Mouse (Mus musculus) c-Kit-negative CD71-positive TER-119-positive erythroid progenitor cells, embryonic 14.5 days (primary cell): ENCODE data around the gene Rpl28.

Experiments
- DNase-seq: peaks from one replicate; pipeline ENCODE4 v3.0.0-alpha.2; 2013; ENCODE audit warnings: low read depth, low spot score

Gene Rpl28

GRCm38 (mm10) chr7:4830476-4830875, 37.8 kb downstream of the Rpl28 start:
- no peak for DNase-seq

GRCm38 (mm10) chr7:4835631-4836327, 43.1 kb downstream of the Rpl28 start:
- no peak for DNase-seq

GRCm38 (mm10) chr7:4836351-4836792, 43.7 kb downstream of the Rpl28 start:
- no peak for DNase-seq

GRCm38 (mm10) chr7:4837639-4838038, 45.0 kb downstream of the Rpl28 start:
- no peak for DNase-seq

DNA sequence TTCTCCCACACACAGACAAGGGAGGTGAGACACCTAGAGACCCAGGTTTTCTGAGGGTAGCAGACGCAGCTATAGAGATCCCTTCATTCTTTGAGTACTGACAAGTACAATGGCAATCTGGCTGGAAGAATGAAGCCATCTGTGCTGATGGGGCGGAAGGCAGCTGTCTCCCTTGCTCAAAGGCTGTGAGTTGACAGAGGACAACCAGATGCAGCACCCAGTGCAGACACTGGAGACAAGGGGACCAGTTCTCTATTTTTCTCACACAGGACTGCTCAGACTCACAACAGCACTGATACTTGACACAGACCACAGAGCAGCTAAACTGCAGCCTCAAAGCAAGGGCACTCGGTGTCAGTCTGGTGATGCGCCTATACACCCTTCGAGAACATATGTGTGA, 49.4 kb downstream of the Rpl28 start:
- DNase-seq: no peak

GRCm38 (mm10) chr7:4842634-4843131, 50.0 kb downstream of the Rpl28 start:
- no peak for DNase-seq

DNA sequence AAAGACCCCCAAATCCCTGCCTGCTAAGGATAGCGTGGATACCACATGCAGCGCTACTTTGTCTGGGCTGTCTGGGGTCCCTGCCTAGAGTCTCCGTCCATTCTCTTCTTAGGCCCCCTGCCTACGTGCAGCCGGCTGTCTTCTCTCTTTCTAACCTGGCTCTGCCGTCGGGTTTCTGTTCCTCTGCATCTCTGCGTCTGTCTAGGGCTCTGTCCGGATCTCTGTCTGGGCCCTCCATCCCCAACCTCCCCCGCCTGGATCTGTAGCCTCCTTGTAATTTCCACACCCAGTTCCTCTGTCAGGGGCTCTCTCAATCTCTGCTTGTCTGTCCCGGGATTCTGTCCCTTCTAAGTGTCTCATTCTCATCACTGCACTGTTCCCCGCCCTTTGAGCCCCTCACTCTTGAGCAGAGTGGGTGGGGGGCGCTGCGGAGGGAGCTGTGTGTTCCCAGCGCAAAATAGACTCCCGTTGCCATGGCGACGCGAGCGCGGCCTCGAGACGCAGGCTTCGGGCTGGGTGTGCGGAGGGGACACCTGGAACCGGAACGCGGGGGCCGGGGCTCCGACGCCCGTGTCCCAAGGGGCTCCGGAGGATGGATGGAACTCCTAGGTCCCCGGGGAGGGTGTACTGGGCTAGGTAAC, 51.0 kb downstream of the Rpl28 start:
- no peak for DNase-seq

DNA sequence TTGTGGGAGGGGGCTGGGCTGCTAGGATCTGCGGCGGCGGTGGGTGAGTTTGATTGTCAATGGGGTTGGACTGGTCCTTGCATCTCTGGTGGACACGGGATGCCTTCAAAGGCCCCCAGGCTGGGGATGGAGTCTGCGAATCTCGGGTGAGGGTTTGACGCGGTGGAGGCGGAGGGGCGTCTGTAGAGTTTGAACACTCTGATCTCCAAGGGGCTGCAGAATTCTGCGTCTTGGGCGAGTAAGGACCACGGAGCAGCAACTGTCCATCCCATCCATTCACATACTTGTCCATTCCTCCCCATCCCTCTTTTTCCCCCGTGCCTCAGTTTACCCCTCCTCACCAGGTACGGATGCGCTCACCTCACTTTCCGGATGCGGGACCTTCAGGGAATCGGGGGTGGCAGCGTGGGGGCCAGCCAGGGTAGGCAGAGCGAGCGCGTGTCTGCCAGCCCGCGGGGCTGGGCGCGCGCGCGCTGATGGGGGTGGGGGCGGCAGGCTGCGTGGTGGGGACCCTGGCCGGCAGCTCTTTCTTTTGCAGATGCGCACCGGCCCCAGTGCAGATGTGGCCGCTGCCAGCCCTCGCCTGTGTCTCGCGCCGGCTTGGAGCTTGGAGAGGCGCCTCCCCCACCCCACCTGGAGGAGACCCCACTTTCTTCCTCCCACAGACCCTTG, 51.7 kb downstream of the Rpl28 start, which contains the start of gene Shisa7:
TSS of gene Shisa7 (minus strand) at position 452 of the 672 bp plus-strand sequence.
- DNase-seq: no peak
